Mouse (Mus musculus): ENCODE measurements around the gene Zfp319.

DNA sequence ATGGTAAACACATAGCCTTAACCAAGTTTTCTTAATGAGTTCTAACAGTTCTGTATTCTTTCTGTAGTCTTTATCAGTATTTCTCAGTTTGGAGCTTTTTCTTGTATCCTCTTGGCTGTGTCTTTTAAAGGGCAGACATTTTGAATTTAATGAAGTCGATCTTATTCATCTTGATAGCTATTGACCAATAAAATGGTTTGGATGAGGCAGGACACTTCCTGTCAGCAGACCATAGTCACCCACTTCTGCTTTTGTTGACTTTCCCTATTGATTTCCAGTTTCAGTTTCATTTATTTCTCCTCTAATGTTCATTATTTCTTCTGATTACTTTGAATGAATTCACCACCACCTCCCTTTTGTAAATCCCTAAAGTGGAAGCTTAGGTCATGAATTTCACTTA, 4.0 kb upstream of the Zfp319 start:
- TF ChIP-seq CTCF (IDR thresholded peaks at IDR 0.05; ENCODE audit: low read depth, low read length) (no peak), POLR2A (IDR thresholded peaks at IDR 0.05; ENCODE audit: borderline replicate concordance, low read depth, low read length) (no peak)

All from bone marrow macrophage, adult 2 months (primary cell).